Mouse (Mus musculus) telencephalon, adult 2 months (tissue): ENCODE measurements around the gene Olfr1329.
"Not testable (repeated sequence)": the region's sequence is repeated elsewhere in the genome, so short reads cannot be mapped to it uniquely, and the experiment has no call there.

Source experiments
- DNase-seq: peaks from one replicate; pipeline ENCODE4 v3.0.0-alpha.2; 2011; ENCODE audit warnings: low read depth, low spot score

Gene Olfr1329

DNA sequence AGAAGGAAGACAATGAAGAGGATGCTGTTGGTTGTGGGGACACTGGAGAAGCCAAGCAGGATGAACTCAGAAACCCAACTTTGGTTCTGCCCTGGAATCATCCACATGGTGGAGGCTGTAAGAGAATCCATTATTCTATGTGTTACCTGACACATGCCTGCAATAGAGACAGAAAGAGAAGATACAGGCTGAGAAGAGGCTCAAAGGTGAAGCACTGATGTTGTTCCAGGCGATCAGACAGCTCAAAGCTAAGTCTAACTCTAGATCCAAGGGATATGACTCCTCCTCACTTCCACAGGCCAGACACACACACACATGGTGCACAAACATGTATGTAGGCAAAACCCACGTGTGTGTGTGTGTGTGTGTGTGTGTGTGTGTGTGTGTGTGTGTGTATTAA lies at the start of gene Olfr1329:
Gene Olfr1329 (minus strand): TSS at position 101 of the 400 bp plus-strand sequence.
- not testable (repeated sequence) for DNase-seq

DNA sequence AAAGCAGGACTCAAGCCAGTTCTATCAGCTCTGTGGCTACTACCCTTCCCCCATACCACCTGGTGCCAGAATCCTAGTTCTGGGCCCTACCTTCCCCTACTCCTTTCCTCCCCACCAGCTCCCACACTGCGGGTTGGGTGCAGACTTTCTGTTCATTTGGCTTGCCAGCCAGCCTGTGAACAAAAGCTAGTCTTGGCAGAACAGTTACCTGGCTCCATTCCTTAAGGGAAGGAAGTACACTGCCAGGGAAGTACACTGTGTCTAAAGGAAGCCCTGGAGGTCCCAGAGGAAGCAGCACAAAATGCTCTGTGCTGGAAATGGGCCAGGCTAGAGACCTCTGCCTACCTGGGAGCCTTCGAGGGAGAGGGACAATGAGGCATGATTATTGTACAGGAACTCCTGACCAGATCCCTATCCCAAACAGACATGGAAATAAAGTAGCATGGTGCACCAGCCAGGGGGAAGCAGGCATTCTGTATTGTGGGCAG lies 43.9 kb upstream of the Olfr1329 start, which contains the start of gene Lao1:
Gene Lao1 (plus strand): TSS at position 438 of the 488 bp plus-strand sequence.
- peak; percentile 8 for DNase-seq

DNA sequence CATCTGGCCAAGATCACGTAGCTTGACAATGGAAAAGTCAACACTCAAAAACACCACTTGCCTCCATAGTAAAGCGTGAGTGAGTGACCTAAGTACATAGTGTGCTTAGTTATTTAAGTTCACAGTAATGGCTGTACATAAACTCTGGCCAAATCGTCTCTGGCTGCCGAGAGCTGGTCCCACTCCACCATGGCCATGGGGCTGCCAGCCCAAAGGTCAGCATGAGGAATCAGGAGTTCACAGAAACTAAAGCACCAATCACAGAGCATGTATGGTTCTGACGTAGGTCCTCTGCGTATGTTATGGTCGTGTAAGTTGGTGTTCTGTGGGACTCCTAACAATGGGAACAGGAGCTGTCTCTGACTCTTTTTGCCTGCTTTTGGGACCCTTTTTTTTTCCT lies 41.5 kb upstream of the Olfr1329 start:
- DNase-seq: no peak

DNA sequence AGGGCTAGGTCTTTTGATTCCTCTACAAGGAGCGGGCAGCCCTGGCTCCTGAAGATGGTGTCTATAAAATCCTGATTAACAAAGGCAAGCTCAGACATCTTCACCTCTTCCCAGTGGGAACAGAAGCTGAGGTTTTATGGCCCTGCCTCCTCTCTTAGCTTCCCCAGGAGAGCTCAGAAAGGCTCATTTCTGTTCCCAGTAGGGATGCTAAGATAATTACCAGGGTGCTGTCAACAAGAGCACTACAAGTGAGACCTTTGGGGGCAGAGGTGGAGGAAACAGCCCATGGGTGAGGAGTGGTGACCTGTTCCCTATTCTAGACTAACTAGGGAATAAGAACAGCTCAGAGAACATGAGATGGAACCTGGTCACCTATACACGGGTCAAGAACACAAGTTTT lies 21.2 kb upstream of the Olfr1329 start, which contains the start of gene Olfr1328:
Gene Olfr1328 (minus strand): TSS at position 101 of the 400 bp plus-strand sequence.
- no peak for DNase-seq

DNA sequence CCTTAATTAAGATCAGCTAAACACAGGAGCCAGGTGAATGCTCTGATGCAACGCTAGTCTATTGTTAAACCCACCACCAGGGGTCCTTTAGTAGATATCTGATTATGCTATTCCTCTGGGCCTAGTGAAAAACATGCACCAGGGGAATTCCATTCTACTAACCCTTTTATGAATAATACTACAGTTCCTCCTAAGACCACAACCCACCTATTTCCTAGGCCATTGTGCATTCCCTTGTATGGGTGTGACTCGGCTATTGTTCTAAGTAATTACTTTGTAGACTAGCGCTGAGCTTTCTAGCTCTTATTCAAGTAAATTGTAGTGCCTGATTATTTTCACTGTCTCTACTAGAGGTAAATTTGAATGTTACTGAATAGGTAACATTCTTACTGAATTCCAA lies 14.1 kb upstream of the Olfr1329 start:
- not testable (repeated sequence) for DNase-seq

DNA sequence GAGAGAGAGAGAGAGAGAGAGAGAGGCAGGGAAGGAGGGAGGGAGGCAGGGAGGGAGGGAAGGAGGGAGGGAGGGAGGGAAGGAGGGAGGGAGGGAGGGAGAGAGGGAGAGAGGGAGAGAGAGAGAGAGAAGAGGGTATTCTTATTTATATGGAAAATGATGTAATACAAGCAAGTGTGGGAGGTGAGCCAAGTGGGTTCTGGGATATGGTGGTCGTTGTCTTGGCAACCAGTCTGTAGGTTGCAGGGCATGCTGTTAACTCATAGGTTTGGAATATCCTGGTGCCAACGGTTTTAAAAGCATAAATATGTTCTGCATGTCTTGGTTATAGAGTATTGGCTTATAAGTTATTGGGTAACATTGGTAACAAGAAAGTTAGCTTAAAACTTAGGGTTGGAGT lies 15.3 kb downstream of the Olfr1329 start:
- DNase-seq: no peak

DNA sequence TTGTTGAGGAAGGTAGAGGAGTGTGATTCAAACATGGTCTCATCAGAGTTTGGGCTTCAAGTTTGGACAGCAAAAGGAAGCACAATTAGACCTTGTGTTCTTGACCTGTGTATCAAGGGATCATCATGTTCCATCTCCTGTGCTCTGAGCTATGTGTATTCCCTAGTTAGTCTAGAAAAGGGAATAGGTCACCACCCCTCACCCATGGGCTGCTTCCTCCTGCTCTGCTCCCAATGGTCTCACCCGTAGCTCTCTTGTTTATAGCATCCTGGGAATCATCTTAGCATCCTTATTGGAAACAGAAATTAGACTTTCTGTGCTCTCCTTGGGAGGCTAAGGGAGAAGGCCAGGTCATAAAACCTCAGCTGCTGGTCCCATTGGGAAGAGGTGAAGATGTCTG lies 29.0 kb downstream of the Olfr1329 start, which contains the start of gene Olfr1330:
Gene Olfr1330 (plus strand): TSS at position 301 of the 400 bp plus-strand sequence.
- no peak for DNase-seq

DNA sequence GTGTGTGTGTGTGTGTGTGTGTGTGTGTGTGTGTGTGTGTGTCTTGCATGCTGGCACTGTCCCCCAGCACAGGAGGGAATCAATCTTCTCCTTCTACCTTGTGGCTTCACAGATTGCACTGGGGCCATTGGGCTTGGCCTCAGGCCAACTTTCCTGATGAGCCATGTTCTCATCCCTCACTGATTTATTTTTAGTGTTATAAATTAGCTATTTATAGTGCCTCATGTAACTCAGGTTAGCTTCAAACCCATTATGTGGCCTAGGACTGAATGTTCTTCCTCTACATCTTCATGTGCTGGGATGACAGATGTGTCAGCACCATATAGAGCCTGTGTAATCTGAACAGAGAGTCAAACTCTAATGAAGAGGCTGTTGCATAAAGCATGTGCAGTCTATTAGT lies 49.7 kb downstream of the Olfr1329 start:
- DNase-seq: no peak
